Mouse (Mus musculus) activated CD4-positive, CD25-positive, alpha-beta regulatory T cell (primary cell): Measurements from ENCODE around the gene Mcpt2. TPM values are rescaled to one million over a fixed set of nuclear protein-coding genes. Genes with fewer than 3 reads are reported as not detected.

Experiments used
- polyA plus RNA-seq, 2 experiments: library from polyadenylated mRNA; unstranded; fragments of 100-300 nt; shearing (Covaris generic); gene quantifications; one replicate each; pipeline ENCODE4 v1.2.1; 2017

Gene Mcpt2
- not detected for polyA plus RNA-seq

DNA sequence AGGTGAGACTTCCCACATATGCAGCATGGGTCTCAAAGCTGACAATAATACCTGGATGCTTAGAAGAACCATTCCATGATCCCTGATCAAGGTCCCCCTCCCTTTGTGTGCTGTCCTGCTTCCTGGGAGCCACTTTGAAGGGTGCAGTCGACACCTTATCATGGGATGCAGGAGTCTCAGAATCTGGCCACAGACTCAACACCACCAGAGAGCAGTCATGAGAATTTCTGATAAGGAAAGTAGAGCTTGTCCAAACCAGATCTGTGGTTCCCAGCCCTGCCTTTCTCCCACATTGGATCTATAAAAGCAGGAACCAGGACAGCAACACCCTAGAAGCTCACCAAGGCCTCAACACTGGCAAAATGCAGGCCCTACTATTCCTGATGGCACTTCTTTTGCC lies at the start of gene Mcpt2:
Gene Mcpt2 (plus strand): TSS at position 250 of the 400 bp plus-strand sequence.

DNA sequence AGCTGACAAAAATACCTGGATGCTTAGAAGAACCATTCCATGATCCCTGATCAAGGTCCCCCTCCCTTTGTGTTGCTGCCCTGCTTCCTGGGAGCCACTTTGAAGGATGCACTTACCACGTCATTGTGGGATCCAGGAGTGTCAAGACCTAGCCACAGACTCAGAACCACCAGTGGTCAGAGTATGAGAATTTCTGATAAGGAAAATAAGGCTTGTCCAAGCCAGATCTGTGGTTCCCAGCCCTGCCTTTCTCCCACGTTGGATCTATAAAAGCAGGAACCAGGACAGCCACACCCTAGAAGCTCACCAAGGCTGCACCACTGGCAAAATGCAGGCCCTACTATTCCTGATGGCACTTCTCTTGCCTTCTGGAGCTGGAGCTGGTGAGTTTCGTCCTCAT lies 24.2 kb upstream of the Mcpt2 start, which contains the start of gene Mcpt1:
Gene Mcpt1 (plus strand): TSS at position 301 of the 400 bp plus-strand sequence.

DNA sequence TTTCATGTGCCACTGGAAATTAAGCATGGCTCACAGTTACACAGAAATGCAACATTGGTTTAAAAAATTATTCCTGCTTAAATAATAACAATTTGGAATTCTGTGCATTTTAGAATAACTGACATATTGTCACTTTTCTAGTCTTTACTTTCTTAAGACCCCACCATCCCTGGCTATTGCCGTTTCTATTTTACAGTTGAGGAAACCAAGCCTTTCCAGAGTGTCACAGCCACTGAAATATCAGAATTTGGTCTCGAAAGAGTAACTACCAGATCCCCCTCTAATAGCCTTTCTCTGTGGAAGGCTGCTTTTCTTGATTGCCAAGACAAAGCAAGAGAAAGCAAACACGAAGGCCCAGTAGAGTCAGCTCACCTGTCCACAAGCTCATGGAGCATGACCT lies 11.4 kb upstream of the Mcpt2 start, which contains the start of gene Mcpt9:
Gene Mcpt9 (minus strand): TSS at position 101 of the 400 bp plus-strand sequence.

DNA sequence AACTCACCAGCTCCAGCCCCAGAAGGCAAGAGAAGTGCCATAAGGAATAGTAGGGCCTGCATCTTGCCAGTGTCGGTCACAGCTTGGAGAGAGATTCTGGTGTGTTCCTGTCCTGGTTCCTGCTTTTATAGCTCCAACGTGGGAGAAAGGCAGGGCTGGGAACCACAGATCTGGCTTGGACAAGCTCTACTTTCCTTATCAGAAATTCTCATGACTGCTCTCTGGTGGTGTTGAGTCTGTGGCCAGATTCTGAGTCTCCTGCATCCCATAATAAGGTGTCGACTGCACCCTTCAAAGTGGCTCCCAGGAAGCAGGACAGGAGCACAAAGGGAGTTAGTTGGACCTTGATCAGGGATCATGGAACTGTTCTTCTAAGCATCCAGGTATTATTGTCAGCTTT lies 20.4 kb downstream of the Mcpt2 start, which contains the start of gene Mcpt4:
Gene Mcpt4 (minus strand): TSS at position 101 of the 400 bp plus-strand sequence.

DNA sequence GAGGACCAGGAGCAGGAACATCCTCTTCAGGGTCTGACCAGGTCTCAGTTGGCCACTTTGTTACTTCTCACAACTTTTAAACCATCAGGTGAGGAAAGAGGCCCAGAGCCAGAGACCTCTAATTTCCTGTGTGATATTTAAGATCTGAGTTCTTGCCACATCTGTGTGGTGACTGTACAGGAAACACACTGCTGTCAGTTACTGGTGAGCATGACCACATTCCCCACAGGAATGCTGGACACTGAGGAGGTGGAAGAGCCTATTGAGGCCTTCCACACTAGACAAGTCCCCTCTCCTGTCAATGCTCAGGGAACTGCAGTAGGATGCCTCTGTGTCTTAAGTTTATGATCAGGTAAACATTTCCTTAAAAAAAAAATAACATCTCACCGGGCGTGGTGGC lies 43.3 kb downstream of the Mcpt2 start, which contains the start of gene Mcpt8:
Gene Mcpt8 (minus strand): TSS at position 107 of the 400 bp plus-strand sequence.

Other genes with a start within 250 kb of the Mcpt2 start
- not detected for gene Nfatc4, start 218.9 kb upstream of the Mcpt2 start, polyA plus RNA-seq
- gene Nynrin, start 188.0 kb upstream of the Mcpt2 start, polyA plus RNA-seq = under 1 TPM; 0.15 to 0.99 TPM
- under 1 TPM; 0.22 to 0.31 TPM for gene Cbln3, start 157.6 kb upstream of the Mcpt2 start, polyA plus RNA-seq
- 10 to 100 TPM; 26.8 to 67.7 TPM for gene Khnyn, start 157.1 kb upstream of the Mcpt2 start, polyA plus RNA-seq
- 10 to 100 TPM; 53.9 to 72.7 TPM for gene Sdr39u1, start 141.7 kb upstream of the Mcpt2 start, polyA plus RNA-seq
- gene Cma1, start 97.4 kb upstream of the Mcpt2 start, polyA plus RNA-seq = not detected
- gene Cma2, start 91.1 kb upstream of the Mcpt2 start, polyA plus RNA-seq = not detected
- gene Mcpt1, start 24.1 kb upstream of the Mcpt2 start, polyA plus RNA-seq = under 1 TPM in 1 of 2 experiments, not detected in 1; 0.41 TPM
- gene Mcpt9, start 11.5 kb upstream of the Mcpt2 start, polyA plus RNA-seq = not detected
- 1 to 10 TPM in 1 of 2 experiments, not detected in 1; 1.6 TPM for gene Mcpt4, start 20.3 kb downstream of the Mcpt2 start, polyA plus RNA-seq
- gene Mcpt8, start 43.2 kb downstream of the Mcpt2 start, polyA plus RNA-seq = not detected
- gene Ctsg, start 60.5 kb downstream of the Mcpt2 start, polyA plus RNA-seq = not detected
- not detected for gene Gzme, start 78.6 kb downstream of the Mcpt2 start, polyA plus RNA-seq
- not detected for gene Gzmd, start 90.6 kb downstream of the Mcpt2 start, polyA plus RNA-seq
- gene Gzmg, start 117.5 kb downstream of the Mcpt2 start, polyA plus RNA-seq = not detected
- not detected for gene Gzmn, start 132.6 kb downstream of the Mcpt2 start, polyA plus RNA-seq
- gene Gzmf, start 169.4 kb downstream of the Mcpt2 start, polyA plus RNA-seq = under 1 TPM in 1 of 2 experiments, not detected in 1; 0.51 TPM
- 10 to 100 TPM in 1 of 2 experiments, 1 to 10 TPM in 1; 4.5 to 12.1 TPM for gene Gzmc, start 192.6 kb downstream of the Mcpt2 start, polyA plus RNA-seq
- 100 to 1,000 TPM in 1 of 2 experiments, 10 to 100 TPM in 1; 63.8 to 416 TPM for gene Gzmb, start 220.2 kb downstream of the Mcpt2 start, polyA plus RNA-seq